Mouse (Mus musculus) thymus, adult 2 months (tissue): ENCODE data around the gene Hook1. TPM values are rescaled to one million over a fixed set of nuclear protein-coding genes. Genes with fewer than 3 reads are reported as not detected.

Source experiments
- DNase-seq: peaks from one replicate; pipeline ENCODE4 v3.0.0; 2021
- H3K27ac ChIP-seq: fragments of 200-500 bp; 2 replicates; pipeline ENCODE4 v1.5.1; 2012; ENCODE audit warnings: low read length, control low read depth; ENCODE audit not compliant: control insufficient read depth, insufficient read depth
- H3K27me3 ChIP-seq: fragments of 200-500 bp; 2 replicates; pipeline ENCODE4 v1.6.1; 2012; ENCODE audit warnings: mild to moderate bottlenecking, low read length, moderate library complexity, mixed read lengths; ENCODE audit not compliant: control insufficient read depth, insufficient read depth
- H3K36me3 ChIP-seq: fragments of 200-500 bp; 2 replicates; pipeline ENCODE4 v1.6.1; 2012; ENCODE audit warnings: mild to moderate bottlenecking, low read length, moderate library complexity; ENCODE audit not compliant: control insufficient read depth, insufficient read depth
- H3K4me1 ChIP-seq: fragments of 200-500 bp; replicated peaks from 2 replicates; pipeline ENCODE4 v1.6.1; 2012; ENCODE audit warnings: low read length; ENCODE audit not compliant: control insufficient read depth, insufficient read depth
- H3K4me3 ChIP-seq: fragments of 200-500 bp; 2 replicates; pipeline ENCODE4 v1.5.1; 2012; ENCODE audit warnings: mild to moderate bottlenecking, low read length, control low read depth, moderate library complexity; ENCODE audit not compliant: control insufficient read depth, insufficient read depth
- CTCF ChIP-seq: fragments of 200-500 bp; IDR thresholded peaks from 2 replicates; pipeline ENCODE4 v1.5.1; 2012; ENCODE audit warnings: mild to moderate bottlenecking, control low read depth, low read length, moderate library complexity, borderline replicate concordance; ENCODE audit not compliant: control insufficient read depth, poor library complexity, insufficient read depth; ENCODE audit errors: extremely low read depth
- POLR2A ChIP-seq: fragments of 200-500 bp; IDR thresholded peaks from 2 replicates; pipeline ENCODE4 v1.6.1; 2012; ENCODE audit warnings: mild to moderate bottlenecking, low read length, control low read depth, moderate library complexity; ENCODE audit not compliant: control insufficient read depth, poor library complexity, insufficient read depth; ENCODE audit errors: extremely low read depth
- WGBS: fragments of 180-500 bp; shearing (Covaris S2); methylation state at CpG from one replicate; pipeline ENCODE4 v1.1.7; 2018; 5-methylcytosine and 5-hydroxymethylcytosine counted together
- polyA plus RNA-seq: library from polyadenylated mRNA; depleted of rRNA; stranded (reverse); fragments of >200 nt; gene quantifications from 2 replicates; pipeline ENCODE4 v1.2.3, GENCODE M21; 2012; rRNA removed

Gene Hook1
- polyA plus RNA-seq, 1 experiment, result 6.1 TPM

GRCm38 (mm10) chr4:96016875-96017274 lies 49.8 kb downstream of the Hook1 start:
- Histone ChIP-seq H3K36me3 (peaks cover 5% of the 10 kb centered on the region; the same call in 1 of the 2 replicates), H3K4me3 (no peak overlapping the region), H3K27me3 (no peaks in the 10 kb centered on the region), H3K27ac (no peak overlapping the region), H3K4me1 (no peaks in the 10 kb centered on the region)
- TF ChIP-seq POLR2A (no peak), CTCF (no peak)
- 97% methylated on average over 1 of the region's 1 CpGs for WGBS
- DNase-seq, result no peak

- no peaks in the 10 kb centered on the region for H3K36me3 ChIP-seq
- DNase-seq, result no peak
- H3K4me1 ChIP-seq, result no peaks in the 10 kb centered on the region
- H3K27ac ChIP-seq, result no peak overlapping the region
- no peaks in the 10 kb centered on the region for H3K27me3 ChIP-seq
- H3K4me3 ChIP-seq, result no peak overlapping the region
- TF ChIP-seq CTCF, result no peak
- TF ChIP-seq POLR2A, result no peak
These were observed 55.8 kb downstream of the Hook1 start for GRCm38 (mm10) chr4:96022803-96023202.

GRCm38 (mm10) chr4:96028412-96028811 lies 61.4 kb downstream of the Hook1 start:
- Histone ChIP-seq H3K27me3 (no peaks in the 10 kb centered on the region), H3K27ac (no peak overlapping the region), H3K4me3 (no peak overlapping the region), H3K4me1 (no peaks in the 10 kb centered on the region), H3K36me3 (no peaks in the 10 kb centered on the region)
- DNase-seq, result no peak
- TF ChIP-seq CTCF, result no peak
- no peak for TF ChIP-seq POLR2A
- WGBS, result 96% methylated on average over 1 of the region's 1 CpGs

- TF ChIP-seq CTCF (no peak), POLR2A (no peak)
- Histone ChIP-seq H3K27ac (no peak overlapping the region), H3K36me3 (no peaks in the 10 kb centered on the region), H3K4me3 (no peak overlapping the region), H3K4me1 (no peaks in the 10 kb centered on the region), H3K27me3 (no peaks in the 10 kb centered on the region)
- DNase-seq, result no peak
- WGBS, result 93% methylated on average over 2 of the region's 2 CpGs
These were observed 93.1 kb downstream of the Hook1 start for GRCm38 (mm10) chr4:96060106-96060505.

GRCm38 (mm10) chr4:96062045-96062444 lies 95.0 kb downstream of the Hook1 start:
- no peaks in the 10 kb centered on the region for H3K36me3 ChIP-seq
- no peak overlapping the region for H3K27ac ChIP-seq
- no peak for TF ChIP-seq CTCF
- TF ChIP-seq POLR2A, result no peak
- no peaks in the 10 kb centered on the region for H3K27me3 ChIP-seq
- DNase-seq, result no peak
- H3K4me3 ChIP-seq, result no peak overlapping the region
- H3K4me1 ChIP-seq, result no peaks in the 10 kb centered on the region
- 81% methylated on average over 2 of the region's 2 CpGs for WGBS

Other genes starting within 250 kb of the Hook1 start
- 0.18 and 0.23 TPM in 2 replicates for gene Cyp2j13, start 110.3 kb downstream of the Hook1 start, polyA plus RNA-seq
- gene Cyp2j12, start 173.9 kb downstream of the Hook1 start, polyA plus RNA-seq, result not detected in 2 replicates